Mouse (Mus musculus) myocyte (in vitro differentiated cells): ENCODE measurements around the gene Stxbp1. TPM values are rescaled to one million over a fixed set of nuclear protein-coding genes. Genes with fewer than 3 reads are reported as not detected.
A peak's percentile ranks its signal among the peaks of the same experiment; 100 is the strongest.

Source experiments
- H3K27me3 ChIP-seq: one replicate; pipeline ENCODE4 v1.6.1; 2011; ENCODE audit not compliant: control insufficient read depth, insufficient read depth, insufficient read length
- H3K36me3 ChIP-seq: one replicate; pipeline ENCODE4 v1.6.1; 2011; ENCODE audit not compliant: control insufficient read depth, insufficient read depth
- H3K4me2 ChIP-seq: one replicate; pipeline ENCODE4 v1.6.1; 2011; ENCODE audit warnings: low read depth, control low read depth
- H3K4me3 ChIP-seq: one replicate; pipeline ENCODE4 v1.5.1; 2011; ENCODE audit warnings: mild to moderate bottlenecking, control low read depth, moderate library complexity
- H3K79me2 ChIP-seq: one replicate; pipeline ENCODE4 v1.6.1; 2011; ENCODE audit not compliant: control insufficient read depth, insufficient read depth
- H3ac ChIP-seq: one replicate; pipeline ENCODE4 v1.6.1; 2011; ENCODE audit not compliant: control insufficient read depth, insufficient read length
- CEBPB ChIP-seq: IDR thresholded peaks from 2 replicates; pipeline ENCODE4 v1.6.1; 2011; ENCODE audit warnings: mild to moderate bottlenecking, moderate library complexity; ENCODE audit not compliant: poor library complexity, insufficient read depth, severe bottlenecking
- E2F4 ChIP-seq: IDR thresholded peaks from one replicate; pipeline ENCODE4 v1.6.1; 2011; ENCODE audit warnings: mild to moderate bottlenecking, control low read depth, moderate library complexity; ENCODE audit not compliant: insufficient read depth
- MAX ChIP-seq: IDR thresholded peaks from one replicate; pipeline ENCODE4 v1.6.1; 2011; ENCODE audit warnings: low read depth, mild to moderate bottlenecking, control low read depth
- MYOD1 ChIP-seq, 3 experiments: IDR thresholded peaks; one replicate each; pipeline ENCODE4 v1.6.1; 2011; ENCODE audit warnings: control low read depth in 2 of 3, low read depth in 2 of 3, mild to moderate bottlenecking in 2 of 3, moderate library complexity in 1 of 3; ENCODE audit not compliant: insufficient read length in 2 of 3, control insufficient read depth in 1 of 3
- MYOG ChIP-seq, 3 experiments: IDR thresholded peaks; one replicate each; pipeline ENCODE4 v1.6.1; 2011; ENCODE audit warnings: control low read depth in 2 of 3, low read depth in 2 of 3, mild to moderate bottlenecking in 2 of 3; ENCODE audit not compliant: insufficient read length in 2 of 3, control insufficient read depth in 1 of 3, insufficient read depth in 1 of 3
- POLR2A ChIP-seq: IDR thresholded peaks from one replicate; pipeline ENCODE4 v1.6.1; 2011; ENCODE audit warnings: low read depth, mild to moderate bottlenecking, control low read depth, moderate library complexity; ENCODE audit not compliant: insufficient read length
- POLR2AphosphoS2 ChIP-seq: IDR thresholded peaks from one replicate; pipeline ENCODE4 v1.6.1; 2011; ENCODE audit warnings: low read depth, control low read depth; ENCODE audit not compliant: insufficient read length
- REST ChIP-seq: IDR thresholded peaks from one replicate; pipeline ENCODE4 v1.6.1; 2011; ENCODE audit warnings: mild to moderate bottlenecking, control low read depth, moderate library complexity; ENCODE audit not compliant: insufficient read depth, insufficient read length
- SRF ChIP-seq: IDR thresholded peaks from one replicate; pipeline ENCODE4 v1.6.1; 2011; ENCODE audit warnings: low read depth; ENCODE audit not compliant: control insufficient read depth, insufficient read length
- TCF12 ChIP-seq: IDR thresholded peaks from one replicate; pipeline ENCODE4 v1.6.1; 2011; ENCODE audit warnings: mild to moderate bottlenecking, control low read depth; ENCODE audit not compliant: poor library complexity, insufficient read depth, severe bottlenecking
- TCF3 ChIP-seq: IDR thresholded peaks from one replicate; pipeline ENCODE4 v1.6.1; 2011; ENCODE audit warnings: low read depth, control low read depth; ENCODE audit not compliant: insufficient read length
- USF1 ChIP-seq: IDR thresholded peaks from one replicate; pipeline ENCODE4 v1.6.1; 2011; ENCODE audit warnings: low read depth, mild to moderate bottlenecking, control low read depth, moderate library complexity
- polyA plus RNA-seq: library from polyadenylated mRNA; unstranded; fragments of >200 nt; fragmentation: generic; extraction: Trizol; gene quantifications from one replicate; pipeline ENCODE4 v1.2.1, GENCODE M21; 2012; ENCODE audit warnings: missing spikeins

Stxbp1 gene
- polyA plus RNA-seq, 1 experiment = 32.2 TPM

DNA sequence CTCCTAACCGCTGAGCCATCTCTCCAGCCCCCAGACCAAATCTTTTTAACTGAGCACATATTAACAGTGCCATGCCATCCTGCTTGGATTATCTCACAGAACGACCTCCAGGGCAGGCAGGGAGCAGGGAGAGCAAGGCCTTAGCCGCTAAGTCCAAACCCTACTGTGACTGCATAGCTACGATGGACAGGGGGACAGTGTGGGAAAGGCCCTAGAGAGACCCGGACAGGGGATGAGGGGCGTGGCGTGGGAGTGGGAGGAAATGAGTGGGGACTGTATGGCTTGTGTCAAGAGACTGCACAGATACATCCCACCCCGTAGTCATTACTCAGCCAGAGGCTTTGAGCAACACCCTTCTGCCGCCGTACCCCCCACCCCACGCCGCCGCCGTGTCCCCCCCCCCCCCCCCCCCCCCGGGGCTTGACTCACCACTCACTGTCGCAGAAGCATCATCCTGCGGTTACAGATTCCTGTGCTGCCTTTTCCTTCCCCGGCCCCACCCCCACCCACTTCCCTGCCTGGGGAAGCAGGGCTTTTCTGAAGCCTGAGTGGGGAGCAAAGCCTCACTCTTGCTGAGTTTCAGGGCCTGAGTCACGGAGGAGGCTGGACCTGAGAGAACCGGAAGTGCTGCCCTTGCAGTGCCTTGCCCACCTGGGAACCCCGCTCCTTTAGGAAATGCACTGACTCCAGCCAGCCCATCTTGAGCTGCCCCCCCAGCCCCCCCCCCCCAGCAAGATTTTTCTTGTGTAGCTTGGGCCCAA lies 35.4 kb upstream of the Stxbp1 start:
- H3K27me3 ChIP-seq = no peaks in the 10 kb centered on the region
- peaks cover 83% of the 10 kb centered on the region for H3K79me2 ChIP-seq
- TF ChIP-seq E2F4 (no peak), POLR2AphosphoS2 (peak; percentile 18), TCF12 (no peak), TCF3 (no peak), POLR2A (no peak), MAX (no peak), MYOD1 (IDR thresholded peaks at IDR 0.05; ENCODE audit: control insufficient read depth in 1 of 3, insufficient read length in 2 of 3, low read depth in 2 of 3) (peak in 1 of 3 experiments; percentile 7), MYOG (IDR thresholded peaks at IDR 0.05; ENCODE audit: control insufficient read depth in 1 of 3, insufficient read depth in 1 of 3, insufficient read length in 2 of 3, low read depth in 2 of 3) (no peak)
- no peak overlapping the region for H3ac ChIP-seq
- peak overlapping the region; percentile 92 for H3K4me2 ChIP-seq
- H3K36me3 ChIP-seq = no peaks in the 10 kb centered on the region
- H3K4me3 ChIP-seq = peak overlapping the region; percentile 96

DNA sequence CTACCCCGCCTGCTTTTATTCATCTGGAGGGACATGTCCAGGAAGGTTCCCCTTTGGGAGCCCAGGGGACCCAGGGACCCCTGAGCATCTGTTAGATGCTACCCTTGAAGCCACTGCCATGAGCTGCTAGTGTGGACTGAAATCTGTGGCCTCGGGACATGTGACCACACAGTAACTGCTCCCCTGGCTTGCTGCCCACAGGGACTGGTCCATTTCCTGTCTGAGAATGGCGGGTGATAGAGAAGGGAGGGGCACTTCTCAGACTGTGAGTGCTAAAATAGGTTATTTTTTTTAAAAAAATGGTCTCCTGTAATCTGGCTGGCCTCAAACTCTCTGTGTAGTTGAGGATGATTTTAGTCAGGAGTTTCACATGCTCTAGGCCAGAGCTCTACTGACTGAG lies 34.7 kb upstream of the Stxbp1 start:
- H3K4me3 ChIP-seq = peak overlapping the region; percentile 96
- H3K4me2 ChIP-seq = peak overlapping the region; percentile 92
- no peak overlapping the region for H3ac ChIP-seq
- H3K79me2 ChIP-seq = peaks cover 83% of the 10 kb centered on the region
- no peaks in the 10 kb centered on the region for H3K36me3 ChIP-seq
- H3K27me3 ChIP-seq = no peaks in the 10 kb centered on the region
- TF ChIP-seq MYOD1 (IDR thresholded peaks at IDR 0.05; ENCODE audit: control insufficient read depth in 1 of 3, insufficient read length in 2 of 3, low read depth in 2 of 3) (no peak), E2F4 (no peak), SRF (no peak), MAX (no peak), POLR2AphosphoS2 (peak; percentile 36), REST (no peak), MYOG (IDR thresholded peaks at IDR 0.05; ENCODE audit: control insufficient read depth in 1 of 3, insufficient read depth in 1 of 3, insufficient read length in 2 of 3, low read depth in 2 of 3) (no peak), CEBPB (no peak), TCF12 (no peak), TCF3 (no peak), USF1 (peak; percentile 95), POLR2A (peak; percentile 50)

DNA sequence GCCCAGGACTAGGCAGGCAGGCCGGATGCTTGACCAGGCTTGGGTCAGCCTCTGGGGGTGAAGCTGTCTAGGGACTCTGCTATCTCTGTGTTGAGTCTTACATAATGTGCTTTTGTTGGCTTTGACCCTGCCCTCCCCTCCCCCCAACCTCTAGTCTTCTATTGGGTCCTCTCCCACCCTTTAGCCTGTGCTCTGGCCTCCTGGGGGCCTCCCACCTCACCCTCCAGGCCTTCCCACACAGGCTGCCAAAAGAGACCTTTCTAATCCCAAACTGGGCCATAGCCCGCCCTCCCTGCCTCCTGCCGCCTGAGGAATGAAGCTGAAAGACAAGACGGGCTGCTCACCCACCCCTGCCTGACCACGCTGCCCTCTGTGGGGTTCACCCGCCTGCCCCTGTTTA lies 34.0 kb upstream of the Stxbp1 start:
- no peaks in the 10 kb centered on the region for H3K27me3 ChIP-seq
- no peak overlapping the region for H3ac ChIP-seq
- H3K36me3 ChIP-seq = no peaks in the 10 kb centered on the region
- peak; percentile 29 for TF ChIP-seq POLR2A
- TF ChIP-seq POLR2AphosphoS2 = no peak
- no peak for TF ChIP-seq MYOD1 (IDR thresholded peaks at IDR 0.05; ENCODE audit: control insufficient read depth in 1 of 3, insufficient read length in 2 of 3, low read depth in 2 of 3)
- peak overlapping the region; percentile 96 for H3K4me3 ChIP-seq
- peaks cover 82% of the 10 kb centered on the region for H3K79me2 ChIP-seq
- H3K4me2 ChIP-seq = peak overlapping the region; percentile 92

DNA sequence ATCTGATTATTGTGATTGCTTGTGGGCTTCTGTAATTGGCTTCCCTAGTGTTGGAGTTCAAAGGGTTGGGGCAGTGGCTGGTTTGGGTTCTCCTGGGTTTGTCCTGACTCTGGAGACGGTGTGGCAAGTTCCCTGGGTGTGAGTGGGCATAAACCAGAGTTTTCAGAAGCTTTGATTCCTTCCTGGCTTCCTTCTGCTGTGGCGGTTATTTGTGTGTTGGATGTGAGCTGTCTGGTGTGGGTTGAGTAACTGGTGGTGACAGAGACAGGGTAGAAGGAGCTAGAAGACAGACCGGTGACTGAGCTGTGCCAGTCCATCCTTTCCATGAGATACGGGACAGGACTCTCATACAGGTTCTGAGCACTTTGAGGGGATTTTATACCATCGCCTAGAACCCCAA lies 32.5 kb upstream of the Stxbp1 start:
- peak overlapping the region; percentile 92 for H3K4me2 ChIP-seq
- H3K36me3 ChIP-seq = no peaks in the 10 kb centered on the region
- H3ac ChIP-seq = no peak overlapping the region
- H3K27me3 ChIP-seq = no peaks in the 10 kb centered on the region
- no peak for TF ChIP-seq POLR2AphosphoS2
- TF ChIP-seq E2F4 = no peak
- no peak for TF ChIP-seq TCF3
- no peak for TF ChIP-seq MAX
- TF ChIP-seq REST = no peak
- no peak for TF ChIP-seq MYOG (IDR thresholded peaks at IDR 0.05; ENCODE audit: control insufficient read depth in 1 of 3, insufficient read depth in 1 of 3, insufficient read length in 2 of 3, low read depth in 2 of 3)
- no peak for TF ChIP-seq POLR2A
- TF ChIP-seq CEBPB = no peak
- no peak for TF ChIP-seq USF1
- H3K4me3 ChIP-seq = peak overlapping the region; percentile 96
- peaks cover 73% of the 10 kb centered on the region for H3K79me2 ChIP-seq

DNA sequence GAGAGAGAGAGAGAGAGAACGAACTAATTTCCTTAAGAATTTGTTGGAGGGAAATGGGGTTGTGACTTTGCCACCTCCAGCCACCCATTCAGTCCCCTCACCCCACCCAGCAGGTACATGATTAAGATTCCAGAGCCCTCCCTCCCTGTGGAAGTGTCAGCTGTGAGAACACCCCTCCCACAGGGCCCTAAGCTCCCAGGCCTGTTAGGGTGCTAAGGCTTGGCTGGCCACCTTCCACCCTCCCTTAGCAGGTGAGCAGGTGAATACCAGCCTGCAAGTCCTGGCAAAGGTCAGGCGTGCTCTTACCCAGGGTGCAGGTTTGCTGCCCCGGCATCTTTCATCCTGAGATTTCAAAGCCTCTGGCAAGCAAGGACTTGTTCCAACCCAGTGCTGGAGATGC lies 31.4 kb upstream of the Stxbp1 start:
- Histone ChIP-seq H3K27me3 (no peaks in the 10 kb centered on the region), H3K4me3 (peak overlapping the region; percentile 96), H3K36me3 (no peaks in the 10 kb centered on the region), H3K79me2 (peaks cover 67% of the 10 kb centered on the region), H3ac (peak overlapping the region; percentile 95), H3K4me2 (peak overlapping the region; percentile 92)
- no peak for TF ChIP-seq TCF3
- no peak for TF ChIP-seq USF1
- TF ChIP-seq TCF12 = no peak
- TF ChIP-seq REST = no peak
- TF ChIP-seq POLR2AphosphoS2 = no peak
- no peak for TF ChIP-seq POLR2A
- no peak for TF ChIP-seq MYOD1 (IDR thresholded peaks at IDR 0.05; ENCODE audit: control insufficient read depth in 1 of 3, insufficient read length in 2 of 3, low read depth in 2 of 3)
- TF ChIP-seq MAX = no peak
- TF ChIP-seq E2F4 = no peak
- TF ChIP-seq SRF = no peak
- no peak for TF ChIP-seq CEBPB
